Mouse (Mus musculus) heart, embryonic 16.5 days (tissue): ENCODE data around the gene Rbm34. TPM values are rescaled to one million over a fixed set of nuclear protein-coding genes. Genes with fewer than 3 reads are reported as not detected.
A peak's percentile ranks its signal among the peaks of the same experiment; 100 is the strongest.

Experiments
- ATAC-seq: fragments of 200-750 bp; cut with Nextera tagmentation; replicated peaks from 2 replicates; pipeline ENCODE4 v1.8.0; 2017; ENCODE audit warnings: moderate number of reproducible peaks; ENCODE audit not compliant: insufficient read depth, low FRiP score; ENCODE audit errors: extremely low read depth
- H3K27ac ChIP-seq: fragments of 300-500 bp; sonication (generic); 2 replicates; pipeline ENCODE4 v1.5.1; 2014; ENCODE audit warnings: mild to moderate bottlenecking, low read length, control low read depth, moderate library complexity
- H3K27me3 ChIP-seq: fragments of 300-500 bp; sonication (generic); 2 replicates; pipeline ENCODE4 v1.6.1; 2014; ENCODE audit warnings: low read length, mixed read lengths; ENCODE audit not compliant: control insufficient read depth, insufficient read depth
- H3K36me3 ChIP-seq: fragments of 300-500 bp; sonication (generic); 2 replicates; pipeline ENCODE4 v1.6.1; 2014; ENCODE audit not compliant: control insufficient read depth, insufficient read depth
- H3K4me1 ChIP-seq: fragments of 300-500 bp; sonication (generic); 2 replicates; pipeline ENCODE4 v1.6.1; 2014; ENCODE audit warnings: low read length, mixed read lengths; ENCODE audit not compliant: control insufficient read depth, insufficient read depth
- H3K4me2 ChIP-seq: fragments of 300-500 bp; sonication (generic); 2 replicates; pipeline ENCODE4 v1.6.1; 2014; ENCODE audit warnings: low read depth, mild to moderate bottlenecking, control low read depth, low read length
- H3K4me3 ChIP-seq: fragments of 300-500 bp; sonication (generic); 2 replicates; pipeline ENCODE4 v1.5.1; 2014; ENCODE audit warnings: mild to moderate bottlenecking, control low read depth, low read length
- H3K9ac ChIP-seq: fragments of 300-500 bp; sonication (generic); 2 replicates; pipeline ENCODE4 v1.6.1; 2014; ENCODE audit warnings: low read length, control low read depth
- H3K9me3 ChIP-seq: fragments of 300-500 bp; sonication (generic); replicated peaks from 2 replicates; pipeline ENCODE4 v1.6.1; 2016; ENCODE audit warnings: low read length; ENCODE audit not compliant: control insufficient read depth
- WGBS: fragments of 180-500 bp; shearing (Covaris S2); extraction: QIAGEN DNeasy Blood & Tissue Kit; methylation state at CpG from one replicate; pipeline ENCODE4 v1.1.7; 2014; 5-methylcytosine and 5-hydroxymethylcytosine counted together
- polyA plus RNA-seq: library from polyadenylated mRNA; unstranded; fragments of >200 nt; fragmentation: Nextera tagmentation; extraction: Ambion mirVana; gene quantifications from 2 replicates; pipeline ENCODE4 v1.2.1, GENCODE M21; 2015

The Rbm34 gene
- polyA plus RNA-seq: 9.4 and 11.5 TPM in 2 replicates

GRCm38 (mm10) chr8:126970579-126971313 is at the start of gene Rbm34:
Gene Rbm34, minus strand, starts transcription at chr8:126971071.
- H3K4me1 ChIP-seq: peaks cover 8% of the 10 kb centered on the region
- peak within 1 kb of the TSS; percentile 90 for H3K9ac ChIP-seq
- H3K36me3 ChIP-seq: peaks cover 10% of the 10 kb centered on the region
- peak within 1 kb of the TSS; percentile 94 for H3K4me3 ChIP-seq
- H3K9me3 ChIP-seq: no peaks in the 10 kb centered on the region
- under 1% methylated on average over 49 of the region's 50 CpGs for WGBS
- no peaks in the 10 kb centered on the region for H3K27me3 ChIP-seq
- H3K4me2 ChIP-seq: peak within 1 kb of the TSS; percentile 98
- peak within 1 kb of the TSS; percentile 67 for H3K27ac ChIP-seq
- peak; percentile 98 for ATAC-seq

- no peak overlapping the region for H3K27ac ChIP-seq
- WGBS: 49% methylated on average over 9 of the region's 9 CpGs
- H3K27me3 ChIP-seq: no peaks in the 10 kb centered on the region
- no peak for ATAC-seq
- H3K36me3 ChIP-seq: no peaks in the 10 kb centered on the region
- H3K4me2 ChIP-seq: no peak overlapping the region
- H3K9me3 ChIP-seq: no peaks in the 10 kb centered on the region
- H3K9ac ChIP-seq: no peak overlapping the region
- H3K4me3 ChIP-seq: no peak overlapping the region
- H3K4me1 ChIP-seq: no peaks in the 10 kb centered on the region
These were observed 40.8 kb upstream of the Rbm34 start for GRCm38 (mm10) chr8:127011668-127012067.

GRCm38 (mm10) chr8:126994506-126994905 is 23.6 kb upstream of the Rbm34 start:
- Histone ChIP-seq H3K9me3 (peaks cover 4% of the 10 kb centered on the region; the same call in 1 of the 2 replicates), H3K27me3 (no peaks in the 10 kb centered on the region), H3K36me3 (no peaks in the 10 kb centered on the region), H3K4me2 (no peak overlapping the region), H3K4me1 (no peaks in the 10 kb centered on the region), H3K27ac (no peak overlapping the region), H3K4me3 (no peak overlapping the region), H3K9ac (no peak overlapping the region)
- no peak for ATAC-seq
- WGBS: 80% methylated on average over 1 of the region's 1 CpGs

GRCm38 (mm10) chr8:126989363-126990153 is 18.7 kb upstream of the Rbm34 start:
- Histone ChIP-seq H3K4me3 (no peak overlapping the region), H3K4me1 (peaks cover 2% of the 10 kb centered on the region; the same call in 1 of the 2 replicates), H3K4me2 (no peak overlapping the region), H3K9me3 (peaks cover 4% of the 10 kb centered on the region; the same call in 1 of the 2 replicates), H3K9ac (no peak overlapping the region), H3K27ac (no peak overlapping the region), H3K27me3 (no peaks in the 10 kb centered on the region), H3K36me3 (no peaks in the 10 kb centered on the region)
- ATAC-seq: no peak
- WGBS: 83% methylated on average over 5 of the region's 5 CpGs

- WGBS: 36% methylated on average over 16 of the region's 16 CpGs
- no peaks in the 10 kb centered on the region for H3K36me3 ChIP-seq
- no peak for ATAC-seq
- H3K27ac ChIP-seq: no peak overlapping the region
- no peak overlapping the region for H3K9ac ChIP-seq
- no peak overlapping the region for H3K4me3 ChIP-seq
- peaks cover 2% of the 10 kb centered on the region; the same call in 1 of the 2 replicates for H3K4me1 ChIP-seq
- H3K9me3 ChIP-seq: peaks cover 4% of the 10 kb centered on the region; the same call in 1 of the 2 replicates
- peak overlapping the region; percentile 42; the same call in 1 of the 2 replicates for H3K4me2 ChIP-seq
- no peaks in the 10 kb centered on the region for H3K27me3 ChIP-seq
These were observed 17.6 kb upstream of the Rbm34 start for GRCm38 (mm10) chr8:126988346-126989006.

GRCm38 (mm10) chr8:126986495-126986894 is 15.6 kb upstream of the Rbm34 start:
- no peaks in the 10 kb centered on the region for H3K36me3 ChIP-seq
- WGBS: under 1% methylated on average over 12 of the region's 12 CpGs
- peak overlapping the region; percentile 29 for H3K4me2 ChIP-seq
- H3K27me3 ChIP-seq: no peaks in the 10 kb centered on the region
- no peak overlapping the region for H3K9ac ChIP-seq
- H3K27ac ChIP-seq: no peak overlapping the region
- peaks cover 4% of the 10 kb centered on the region; the same call in 1 of the 2 replicates for H3K9me3 ChIP-seq
- peak; percentile 64; the same call in 1 of the 2 replicates for ATAC-seq
- H3K4me1 ChIP-seq: peaks cover 2% of the 10 kb centered on the region; the same call in 1 of the 2 replicates
- no peak overlapping the region for H3K4me3 ChIP-seq

GRCm38 (mm10) chr8:126980046-126980445 is 9.2 kb upstream of the Rbm34 start:
- Histone ChIP-seq H3K9ac (no peak overlapping the region), H3K36me3 (no peaks in the 10 kb centered on the region), H3K4me1 (no peaks in the 10 kb centered on the region), H3K4me3 (no peak overlapping the region), H3K4me2 (no peak overlapping the region), H3K27ac (no peak overlapping the region), H3K27me3 (peaks cover 3% of the 10 kb centered on the region; the same call in 1 of the 2 replicates), H3K9me3 (no peaks in the 10 kb centered on the region)
- WGBS: 58% methylated on average over 5 of the region's 5 CpGs
- no peak for ATAC-seq

GRCm38 (mm10) chr8:126979091-126979920 is 8.4 kb upstream of the Rbm34 start:
- no peak overlapping the region for H3K27ac ChIP-seq
- peak overlapping the region; percentile 47 for H3K4me3 ChIP-seq
- H3K9ac ChIP-seq: peak overlapping the region; percentile 48
- ATAC-seq: no peak
- no peaks in the 10 kb centered on the region for H3K9me3 ChIP-seq
- peak overlapping the region; percentile 66 for H3K4me2 ChIP-seq
- no peaks in the 10 kb centered on the region for H3K36me3 ChIP-seq
- WGBS: 19% methylated on average over 27 of the region's 27 CpGs
- H3K27me3 ChIP-seq: peaks cover 3% of the 10 kb centered on the region; the same call in 1 of the 2 replicates
- no peaks in the 10 kb centered on the region for H3K4me1 ChIP-seq
